Mouse (Mus musculus) myocyte (in vitro differentiated cells): ENCODE measurements around the gene Zbtb5.

Source experiments
- E2F4 ChIP-seq: IDR thresholded peaks from one replicate; pipeline ENCODE4 v1.6.1; 2011; ENCODE audit warnings: mild to moderate bottlenecking, control low read depth, moderate library complexity; ENCODE audit not compliant: insufficient read depth
- MYOG ChIP-seq, 3 experiments: IDR thresholded peaks; one replicate each; pipeline ENCODE4 v1.6.1; 2011; ENCODE audit warnings: control low read depth in 2 of 3, low read depth in 2 of 3, mild to moderate bottlenecking in 2 of 3; ENCODE audit not compliant: insufficient read length in 2 of 3, control insufficient read depth in 1 of 3, insufficient read depth in 1 of 3
- POLR2A ChIP-seq: IDR thresholded peaks from one replicate; pipeline ENCODE4 v1.6.1; 2011; ENCODE audit warnings: low read depth, mild to moderate bottlenecking, control low read depth, moderate library complexity; ENCODE audit not compliant: insufficient read length
- POLR2AphosphoS2 ChIP-seq: IDR thresholded peaks from one replicate; pipeline ENCODE4 v1.6.1; 2011; ENCODE audit warnings: low read depth, control low read depth; ENCODE audit not compliant: insufficient read length

DNA sequence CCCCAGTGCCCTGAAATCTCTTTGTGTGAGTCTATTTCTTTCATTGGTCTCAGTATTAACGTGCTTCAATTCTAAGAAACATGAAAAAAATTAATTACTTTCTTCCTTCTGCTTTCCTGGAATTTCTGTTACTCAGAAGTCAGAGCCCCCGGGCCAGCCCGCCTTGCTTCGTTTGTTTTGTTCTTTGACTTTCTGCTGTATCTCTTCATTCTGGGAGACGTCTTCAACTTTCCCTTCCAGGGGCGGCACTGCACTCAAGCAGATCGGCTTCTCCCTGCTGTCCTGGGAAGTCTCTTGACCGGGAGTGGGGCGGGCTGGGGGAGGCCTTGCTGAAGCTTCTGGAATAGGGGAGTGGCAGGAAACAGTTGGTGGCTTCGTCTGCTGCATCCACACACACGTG is 49.1 kb downstream of the Zbtb5 start:
- TF ChIP-seq E2F4, result no peak
- TF ChIP-seq MYOG (IDR thresholded peaks at IDR 0.05; ENCODE audit: control insufficient read depth in 1 of 3, insufficient read depth in 1 of 3, insufficient read length in 2 of 3, low read depth in 2 of 3), result no peak
- no peak for TF ChIP-seq POLR2A
- no peak for TF ChIP-seq POLR2AphosphoS2
